Mouse (Mus musculus) stomach, embryonic 14.5 days (tissue): ENCODE results near the gene Ciapin1. TPM values are rescaled to one million over a fixed set of nuclear protein-coding genes. Genes with fewer than 3 reads are reported as not detected.
A peak's percentile ranks its signal among the peaks of the same experiment; 100 is the strongest.

ENCODE experiments used
- ATAC-seq: fragments of 200-750 bp; cut with Nextera tagmentation; 2 replicates; pipeline ENCODE4 v1.8.0; 2017; ENCODE audit warnings: low read depth, moderate TSS enrichment; ENCODE audit not compliant: insufficient number of reproducible peaks, insufficient read depth, low FRiP score
- H3K27ac ChIP-seq: fragments of 300-500 bp; sonication (generic); 2 replicates; pipeline ENCODE4 v1.5.1; 2014; ENCODE audit warnings: mild to moderate bottlenecking, low read length, moderate library complexity, mixed read lengths
- H3K27me3 ChIP-seq: fragments of 300-500 bp; sonication (generic); 2 replicates; pipeline ENCODE4 v1.6.1; 2014; ENCODE audit warnings: low read length, control low read depth, mixed read lengths; ENCODE audit not compliant: control insufficient read depth, insufficient read depth
- H3K36me3 ChIP-seq: fragments of 300-500 bp; sonication (generic); 2 replicates; pipeline ENCODE4 v1.6.1; 2014; ENCODE audit warnings: mild to moderate bottlenecking, control low read depth, low read length, moderate library complexity, mixed read lengths; ENCODE audit not compliant: control insufficient read depth, insufficient read depth
- H3K4me1 ChIP-seq: fragments of 300-500 bp; sonication (generic); 2 replicates; pipeline ENCODE4 v1.6.1; 2014; ENCODE audit warnings: low read length, control low read depth, mixed read lengths; ENCODE audit not compliant: control insufficient read depth, insufficient read depth
- H3K4me2 ChIP-seq: fragments of 300-500 bp; sonication (generic); replicated peaks from 2 replicates; pipeline ENCODE4 v1.6.1; 2014; ENCODE audit warnings: low read depth, low read length, control low read depth
- H3K4me3 ChIP-seq: fragments of 300-500 bp; sonication (generic); 2 replicates; pipeline ENCODE4 v1.5.1; 2014; ENCODE audit warnings: low read depth, low read length, control low read depth
- H3K9ac ChIP-seq: fragments of 300-500 bp; sonication (generic); replicated peaks from 2 replicates; pipeline ENCODE4 v1.6.1; 2014; ENCODE audit warnings: low read depth, mild to moderate bottlenecking, control low read depth, low read length, moderate library complexity, mixed read lengths
- H3K9me3 ChIP-seq: fragments of 300-500 bp; sonication (generic); 2 replicates; pipeline ENCODE4 v1.6.1; 2016; ENCODE audit warnings: low read depth, low read length, control low read depth; ENCODE audit not compliant: control insufficient read depth
- WGBS: fragments of 180-500 bp; shearing (Covaris S2); extraction: QIAGEN DNeasy Blood & Tissue Kit; methylation state at CpG from one replicate; pipeline ENCODE4 v1.1.7; 2014; 5-methylcytosine and 5-hydroxymethylcytosine counted together
- polyA plus RNA-seq: library from polyadenylated mRNA; unstranded; fragments of >200 nt; fragmentation: Nextera tagmentation; extraction: Ambion mirVana; gene quantifications from 2 replicates; pipeline ENCODE4 v1.2.1, GENCODE M21; 2014

The Ciapin1 gene
- polyA plus RNA-seq, 1 experiment from 2014 or later = 96.2 TPM

DNA sequence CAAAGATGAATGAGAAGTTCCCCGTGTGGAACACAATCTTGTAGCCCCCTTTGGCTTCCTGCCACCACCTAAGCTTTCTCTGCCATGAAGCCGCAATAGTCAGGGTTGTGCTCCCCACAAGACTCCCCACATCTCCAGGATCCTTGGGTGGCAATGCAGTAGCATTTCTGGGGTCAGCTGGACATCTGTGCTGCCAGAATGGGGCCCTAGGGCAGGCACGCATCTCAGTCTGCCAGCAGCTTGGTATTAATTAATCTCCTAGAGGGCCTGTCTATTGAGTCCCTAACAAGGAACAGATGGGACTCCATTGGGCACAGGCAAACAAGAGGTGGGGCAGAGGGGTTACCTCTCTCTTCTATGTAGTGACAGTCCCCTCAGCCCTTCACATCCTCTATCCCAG lies 34.0 kb upstream of the Ciapin1 start:
- peaks cover 41% of the 10 kb centered on the region for H3K4me1 ChIP-seq
- H3K36me3 ChIP-seq = peaks cover 3% of the 10 kb centered on the region; the same call in 1 of the 2 replicates
- H3K9me3 ChIP-seq = no peaks in the 10 kb centered on the region
- no peak for ATAC-seq
- no peak overlapping the region for H3K9ac ChIP-seq
- 52% methylated on average over 3 of the region's 3 CpGs for WGBS
- H3K27me3 ChIP-seq = no peaks in the 10 kb centered on the region
- H3K4me2 ChIP-seq = peak overlapping the region; percentile 93
- peak overlapping the region; percentile 52; the same call in 1 of the 2 replicates for H3K27ac ChIP-seq
- H3K4me3 ChIP-seq = no peak overlapping the region

DNA sequence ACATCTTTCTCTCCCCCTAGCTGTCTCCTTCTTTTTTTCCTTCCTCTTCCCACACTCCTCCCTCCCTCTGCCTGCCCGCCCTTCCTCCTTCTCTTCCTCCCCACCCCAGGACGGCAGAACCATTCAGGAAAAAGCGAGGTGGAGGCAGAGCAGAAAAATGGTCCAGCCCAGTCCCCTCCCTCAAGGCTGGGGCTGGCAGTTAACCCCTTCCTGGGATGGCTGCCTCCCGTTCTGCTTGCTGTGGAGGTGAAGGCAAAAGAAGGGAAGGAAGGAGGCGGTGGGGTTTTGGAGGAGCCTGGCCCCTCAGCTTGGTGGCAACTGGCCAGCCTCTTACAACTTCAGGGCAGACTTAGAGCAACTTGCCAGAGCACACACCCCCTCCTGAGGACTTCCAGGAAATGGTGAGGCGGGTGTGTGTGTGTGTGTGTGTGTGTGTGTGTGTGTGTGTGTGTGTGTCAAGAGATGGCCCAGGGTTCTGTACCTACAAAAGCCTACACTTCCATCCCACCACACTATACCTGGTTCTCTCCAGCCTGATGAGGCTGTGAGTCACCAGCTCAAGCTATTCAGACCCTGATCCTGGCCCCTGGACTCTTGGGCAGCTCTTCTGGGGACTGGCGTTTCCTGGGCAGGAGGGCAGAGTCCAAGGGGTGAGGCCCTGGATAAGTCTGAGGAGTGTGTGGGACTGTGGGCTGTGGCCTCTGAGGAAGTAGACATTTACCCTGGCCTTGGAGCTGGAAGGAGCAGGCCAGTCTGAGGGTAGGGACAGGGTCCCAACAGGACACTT lies 33.1 kb upstream of the Ciapin1 start:
- peaks cover 41% of the 10 kb centered on the region for H3K4me1 ChIP-seq
- peaks cover 10% of the 10 kb centered on the region for H3K36me3 ChIP-seq
- peak overlapping the region; percentile 41 for H3K4me3 ChIP-seq
- ATAC-seq = peak; percentile 81
- peak overlapping the region; percentile 93 for H3K4me2 ChIP-seq
- H3K27me3 ChIP-seq = no peaks in the 10 kb centered on the region
- peak overlapping the region; percentile 15; the same call in 1 of the 2 replicates for H3K9ac ChIP-seq
- H3K9me3 ChIP-seq = no peaks in the 10 kb centered on the region
- 6% methylated on average over 7 of the region's 7 CpGs for WGBS
- H3K27ac ChIP-seq = peak overlapping the region; percentile 52

DNA sequence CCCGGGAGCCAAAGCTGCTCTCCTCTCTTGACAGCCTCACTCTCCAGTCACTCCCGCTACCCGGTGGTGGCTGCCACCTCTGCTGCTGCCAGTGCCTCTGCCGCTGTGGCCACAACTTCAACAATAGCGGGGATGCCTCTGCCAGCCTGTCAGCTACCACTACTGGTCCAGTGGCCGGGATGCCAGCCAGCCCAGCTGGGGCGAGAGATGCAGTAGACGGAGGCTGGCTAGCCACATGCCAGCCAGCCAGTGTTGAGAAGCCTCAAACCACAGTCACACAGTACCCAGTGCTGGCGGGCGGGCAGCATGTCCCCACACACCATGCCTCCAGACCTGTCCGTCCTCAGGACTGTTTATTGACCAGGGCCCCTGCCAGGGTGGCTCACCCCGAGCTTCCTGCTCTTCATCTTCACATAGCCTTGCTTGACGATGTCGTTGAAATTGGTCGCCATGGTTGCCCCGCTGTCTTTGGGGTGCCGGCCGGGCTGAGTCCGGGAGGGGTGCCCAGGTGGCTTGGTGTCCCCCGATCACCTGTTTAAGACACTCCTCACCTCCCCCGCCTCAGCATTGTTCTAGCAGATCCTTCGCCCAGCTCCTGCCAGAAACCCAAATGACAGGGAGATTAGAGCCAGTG lies 32.4 kb upstream of the Ciapin1 start:
- Histone ChIP-seq H3K9me3 (no peaks in the 10 kb centered on the region), H3K4me3 (peak overlapping the region; percentile 41), H3K36me3 (peaks cover 17% of the 10 kb centered on the region), H3K4me1 (peaks cover 40% of the 10 kb centered on the region), H3K27me3 (no peaks in the 10 kb centered on the region), H3K27ac (no peak overlapping the region), H3K9ac (peak overlapping the region; percentile 25; the same call in 1 of the 2 replicates), H3K4me2 (peak overlapping the region; percentile 93)
- 0 out of 2 replicates have a peak, but pooled peaks have one; percentile 2 for ATAC-seq
- WGBS = 5% methylated on average over 22 of the region's 22 CpGs

DNA sequence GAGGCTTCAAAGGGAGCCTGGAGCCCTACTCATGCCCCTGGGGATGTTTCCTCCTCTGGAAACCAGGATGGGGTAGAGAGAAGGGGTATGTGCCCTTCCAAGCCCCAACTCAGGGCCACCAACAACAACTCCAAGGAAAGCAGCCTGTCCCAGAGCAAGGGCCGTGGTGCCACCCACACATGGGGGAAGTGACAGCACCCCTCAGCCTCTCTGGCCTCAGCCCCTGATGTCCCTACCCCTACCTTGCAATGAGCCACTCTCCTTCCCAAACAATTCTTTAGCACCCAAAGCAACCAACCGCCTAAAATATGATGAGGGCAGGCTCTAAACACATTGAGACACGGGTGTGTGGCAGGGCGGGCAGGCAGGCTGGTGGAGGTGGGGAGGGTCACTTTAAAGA lies 31.8 kb upstream of the Ciapin1 start:
- no peak for ATAC-seq
- peak overlapping the region; percentile 93 for H3K4me2 ChIP-seq
- WGBS = 24% methylated on average over 4 of the region's 4 CpGs
- H3K9ac ChIP-seq = peak overlapping the region; percentile 25; the same call in 1 of the 2 replicates
- no peaks in the 10 kb centered on the region for H3K9me3 ChIP-seq
- peaks cover 23% of the 10 kb centered on the region for H3K36me3 ChIP-seq
- no peak overlapping the region; the same call in 1 of the 2 replicates for H3K4me3 ChIP-seq
- no peaks in the 10 kb centered on the region for H3K27me3 ChIP-seq
- H3K4me1 ChIP-seq = peaks cover 34% of the 10 kb centered on the region
- H3K27ac ChIP-seq = no peak overlapping the region

DNA sequence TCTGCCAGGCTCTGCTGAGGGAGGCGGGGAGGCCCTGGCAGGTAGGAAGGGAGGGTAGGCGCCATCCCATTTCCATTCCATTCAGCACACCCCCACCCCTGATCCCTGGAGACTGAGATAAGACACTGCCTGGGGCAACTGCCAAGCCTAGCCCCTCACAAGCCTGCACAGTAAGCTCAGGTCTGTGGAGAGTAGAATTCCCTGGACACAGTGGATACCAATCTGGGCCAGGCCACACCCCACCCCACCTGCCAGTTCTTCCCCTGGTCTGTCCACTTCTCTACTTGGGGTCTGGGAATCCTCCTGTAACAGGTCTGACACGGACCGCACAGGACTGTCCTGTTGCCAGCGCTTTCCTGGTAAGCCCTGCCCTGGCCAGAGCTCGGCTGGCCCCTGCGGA lies 31.0 kb upstream of the Ciapin1 start:
- ATAC-seq = no peak
- H3K36me3 ChIP-seq = peaks cover 32% of the 10 kb centered on the region
- H3K9me3 ChIP-seq = no peaks in the 10 kb centered on the region
- WGBS = 66% methylated on average over 7 of the region's 7 CpGs
- no peak overlapping the region for H3K4me3 ChIP-seq
- no peak overlapping the region for H3K9ac ChIP-seq
- H3K4me1 ChIP-seq = peaks cover 28% of the 10 kb centered on the region
- no peaks in the 10 kb centered on the region for H3K27me3 ChIP-seq
- H3K27ac ChIP-seq = no peak overlapping the region
- H3K4me2 ChIP-seq = no peak overlapping the region

DNA sequence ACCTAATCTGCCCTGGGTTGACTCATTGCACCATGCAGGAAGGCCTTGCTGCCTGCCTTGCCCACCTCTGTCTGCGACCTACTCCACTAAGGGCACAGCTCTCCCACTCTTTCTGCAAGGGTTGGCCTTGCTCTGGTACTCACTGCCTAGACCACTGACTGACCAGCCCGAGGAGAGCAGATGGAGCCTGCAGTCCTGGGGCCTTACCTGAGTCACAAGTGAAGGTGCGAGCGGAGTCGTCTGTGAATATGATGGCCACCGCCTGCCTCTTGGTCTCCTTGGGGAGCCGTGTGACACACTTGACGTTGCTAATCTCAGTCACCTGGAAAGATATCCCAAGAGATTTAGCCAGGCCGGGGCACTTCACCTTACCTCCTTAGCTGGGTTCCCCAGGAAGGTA lies 28.8 kb upstream of the Ciapin1 start:
- Histone ChIP-seq H3K36me3 (peaks cover 49% of the 10 kb centered on the region), H3K4me3 (no peak overlapping the region), H3K4me2 (no peak overlapping the region), H3K9ac (no peak overlapping the region), H3K27me3 (no peaks in the 10 kb centered on the region), H3K9me3 (no peaks in the 10 kb centered on the region), H3K27ac (no peak overlapping the region), H3K4me1 (peaks cover 19% of the 10 kb centered on the region)
- ATAC-seq = no peak
- WGBS = 91% methylated on average over 9 of the region's 9 CpGs

DNA sequence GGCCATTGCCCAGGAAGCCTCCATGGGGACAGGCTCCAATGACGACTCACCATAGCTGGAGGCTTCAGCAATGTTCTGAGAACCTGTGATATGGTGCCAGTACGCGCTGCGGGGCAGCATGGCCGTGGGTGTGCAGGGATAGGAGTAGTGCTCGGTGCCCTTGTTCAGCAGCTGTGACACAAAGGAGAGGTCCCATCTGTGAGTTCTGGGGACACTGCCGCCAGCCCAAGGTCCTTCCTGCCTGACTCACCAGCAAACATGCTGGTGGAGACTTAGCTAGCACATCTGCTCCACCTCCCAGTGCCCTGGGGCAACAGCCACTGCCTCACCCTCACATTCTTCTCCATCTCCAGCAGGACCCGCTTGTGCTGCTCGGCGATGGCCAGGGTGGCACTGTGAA lies 27.1 kb upstream of the Ciapin1 start:
- H3K27me3 ChIP-seq = no peaks in the 10 kb centered on the region
- H3K36me3 ChIP-seq = peaks cover 56% of the 10 kb centered on the region
- H3K9ac ChIP-seq = no peak overlapping the region
- H3K27ac ChIP-seq = no peak overlapping the region
- H3K4me3 ChIP-seq = no peak overlapping the region
- 81% methylated on average over 10 of the region's 10 CpGs for WGBS
- ATAC-seq = no peak
- H3K4me2 ChIP-seq = no peak overlapping the region
- no peaks in the 10 kb centered on the region for H3K9me3 ChIP-seq
- peaks cover 7% of the 10 kb centered on the region for H3K4me1 ChIP-seq

DNA sequence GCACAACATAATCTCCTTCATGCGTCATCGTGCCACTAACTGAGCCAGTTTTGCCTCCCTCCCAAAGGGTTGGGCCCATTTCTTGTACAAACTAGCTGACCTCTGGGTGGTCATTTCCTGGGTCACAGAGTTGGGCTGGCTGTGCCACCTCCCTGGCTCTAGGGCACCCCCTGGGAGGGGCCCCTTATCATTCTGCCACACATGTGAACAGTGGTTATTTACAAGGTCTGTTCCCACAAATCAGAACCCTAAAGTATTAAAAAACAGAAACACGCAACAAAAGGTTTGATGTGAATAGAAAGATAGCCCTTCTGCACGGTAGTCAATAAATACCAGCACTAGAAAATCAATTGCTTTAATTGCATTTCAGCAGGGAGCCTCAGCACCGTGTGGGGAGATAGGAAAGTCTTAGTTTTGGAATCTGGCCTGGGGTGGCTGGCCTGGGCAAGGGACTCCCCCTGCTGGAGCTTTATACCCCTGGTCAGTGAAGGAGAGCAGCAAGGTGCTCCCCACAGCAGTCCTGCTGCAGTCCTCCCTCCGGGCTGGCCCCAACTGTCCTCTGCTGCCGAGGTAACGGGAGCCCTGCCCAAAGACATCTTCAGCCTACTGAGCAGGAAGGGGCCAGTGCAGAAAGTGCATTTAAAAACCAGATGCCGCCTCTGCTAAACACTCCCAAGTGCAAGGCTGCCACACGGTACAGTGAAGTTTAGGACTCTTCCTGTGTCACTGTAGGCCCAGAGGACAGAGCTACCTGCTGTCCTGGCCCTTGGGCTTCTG lies 25.9 kb upstream of the Ciapin1 start:
- 74% methylated on average over 10 of the region's 10 CpGs for WGBS
- no peaks in the 10 kb centered on the region for H3K27me3 ChIP-seq
- H3K4me3 ChIP-seq = no peak overlapping the region
- H3K27ac ChIP-seq = no peak overlapping the region
- H3K36me3 ChIP-seq = peaks cover 59% of the 10 kb centered on the region
- peaks cover 3% of the 10 kb centered on the region for H3K4me1 ChIP-seq
- H3K4me2 ChIP-seq = no peak overlapping the region
- ATAC-seq = no peak
- H3K9me3 ChIP-seq = no peaks in the 10 kb centered on the region
- H3K9ac ChIP-seq = no peak overlapping the region
